Mouse (Mus musculus): ENCODE measurements at regions not wholly inside any gene's neighbourhood (a gene's known extent, or its start where the extent isn't known, plus 50 kb on each side); places are given as distances from the start of the nearest gene placed in this dataset.

- DNase-seq (ENCODE audit: low spot score), result no peak
- intact Hi-C loops (cut with DNase I), result no loop called here
Observed at GRCm38 (mm10) chr2:123458034-123458677, 631.6 kb upstream of the Sema6d start.

GRCm38 (mm10) chr2:123473840-123474239 lies 615.9 kb upstream of the Sema6d start:
- DNase-seq (ENCODE audit: low spot score), result no peak

DNA sequence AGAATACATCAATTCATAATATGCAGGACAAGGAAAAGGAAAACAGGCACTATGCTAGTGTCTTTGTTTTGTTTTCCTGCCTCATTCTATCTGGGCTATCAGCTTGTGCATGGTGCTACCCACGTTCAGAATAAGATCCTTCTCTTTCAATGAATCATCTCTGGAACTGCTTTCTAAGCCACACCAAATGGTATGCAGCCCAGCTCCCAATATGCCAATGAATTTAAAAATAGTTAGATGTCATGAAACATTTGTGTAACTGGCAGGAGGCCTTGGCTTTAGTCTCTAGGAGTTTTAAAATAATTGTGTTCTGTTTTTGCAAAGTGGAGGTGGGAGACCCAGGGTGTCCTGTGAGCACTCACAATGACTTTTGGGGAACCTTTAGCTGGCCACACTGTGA lies 603.1 kb upstream of the Sema6d start:
- DNase-seq (ENCODE audit: low spot score), result no peak
- intact Hi-C loops (cut with DNase I), result no loop called here

More at GRCm38 (mm10) chr2:123473840-123474239, 615.9 kb upstream of the Sema6d start:
- intact Hi-C loops (cut with DNase I), result no loop called here

DNA sequence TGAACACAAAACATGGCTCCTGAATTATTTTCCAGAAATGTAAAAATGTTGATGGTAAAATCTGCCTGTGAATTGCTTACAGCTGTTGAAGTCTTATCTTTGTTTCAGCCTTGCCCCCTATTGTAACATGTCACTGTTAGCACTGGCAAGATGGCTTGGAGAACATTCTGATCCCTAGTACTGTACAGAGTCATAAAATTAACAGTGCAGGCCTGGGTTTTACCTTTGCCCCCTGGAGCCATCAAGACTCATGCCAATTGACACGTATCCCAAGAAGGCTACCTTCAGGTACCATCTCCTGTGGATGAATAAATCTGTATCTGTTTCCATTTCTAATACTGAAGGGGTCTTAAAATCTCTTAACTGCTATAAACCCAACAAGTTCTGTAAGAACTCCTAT lies 583.6 kb upstream of the Sema6d start:
- intact Hi-C loops (cut with DNase I), result no loop called here
- DNase-seq (ENCODE audit: low spot score), result no peak

DNA sequence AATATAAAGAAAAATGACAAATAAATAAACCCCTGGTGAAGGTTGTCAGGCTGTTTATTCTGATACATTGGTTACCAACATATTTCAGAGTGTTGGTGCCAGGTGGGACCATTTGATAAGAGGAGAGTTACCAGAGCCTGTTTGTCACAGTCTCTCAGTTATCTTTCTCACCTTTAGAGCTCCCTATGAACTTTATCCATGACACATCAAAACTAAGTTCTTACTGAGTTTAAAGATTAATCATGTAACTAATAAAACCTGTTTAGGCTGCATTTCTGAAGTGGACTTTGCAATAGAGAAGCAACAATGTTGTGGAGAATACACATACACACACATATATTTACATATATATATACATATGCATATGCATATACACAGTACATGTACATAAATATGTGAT lies 582.7 kb upstream of the Sema6d start:
- DNase-seq (ENCODE audit: low spot score), result no peak
- intact Hi-C loops (cut with DNase I), result no loop called here

GRCm38 (mm10) chr2:123528915-123529314 lies 560.9 kb upstream of the Sema6d start:
- no peak for DNase-seq (ENCODE audit: low spot score)
- intact Hi-C loops (cut with DNase I), result no loop called here

- intact Hi-C loops (cut with DNase I), result no loop called here
- DNase-seq (ENCODE audit: low spot score), result no peak
Observed at GRCm38 (mm10) chr2:123532946-123533791, 556.6 kb upstream of the Sema6d start.

DNA sequence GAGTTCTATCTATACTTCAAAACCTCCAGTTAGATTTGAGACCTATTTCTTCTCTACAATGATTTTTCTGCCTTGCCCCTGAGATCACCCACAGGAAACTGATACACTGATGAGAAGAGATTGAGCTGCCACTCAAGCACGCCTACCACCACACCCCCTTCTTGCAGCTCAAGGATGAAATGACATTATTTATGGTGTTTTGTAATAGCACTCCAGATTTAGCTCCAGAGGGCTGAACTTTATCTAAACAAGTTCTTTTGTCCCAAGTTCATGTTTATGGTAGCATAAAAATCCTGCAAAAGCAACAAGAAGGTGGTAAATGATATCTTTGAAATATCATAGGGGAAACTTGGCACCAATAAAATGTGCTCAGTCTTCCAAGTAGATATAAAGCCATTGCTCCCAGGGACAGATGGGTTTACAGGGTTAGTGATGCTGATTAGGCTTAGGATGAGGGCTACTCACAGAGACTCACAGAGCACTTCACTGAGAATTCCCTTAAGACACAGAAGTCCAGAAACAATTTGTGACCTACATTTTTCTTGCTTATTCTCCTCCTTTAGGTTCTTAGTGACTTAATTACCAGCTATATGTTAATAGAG lies 538.4 kb upstream of the Sema6d start:
- DNase-seq (ENCODE audit: low spot score), result no peak
- intact Hi-C loops (cut with DNase I), result no loop called here

DNA sequence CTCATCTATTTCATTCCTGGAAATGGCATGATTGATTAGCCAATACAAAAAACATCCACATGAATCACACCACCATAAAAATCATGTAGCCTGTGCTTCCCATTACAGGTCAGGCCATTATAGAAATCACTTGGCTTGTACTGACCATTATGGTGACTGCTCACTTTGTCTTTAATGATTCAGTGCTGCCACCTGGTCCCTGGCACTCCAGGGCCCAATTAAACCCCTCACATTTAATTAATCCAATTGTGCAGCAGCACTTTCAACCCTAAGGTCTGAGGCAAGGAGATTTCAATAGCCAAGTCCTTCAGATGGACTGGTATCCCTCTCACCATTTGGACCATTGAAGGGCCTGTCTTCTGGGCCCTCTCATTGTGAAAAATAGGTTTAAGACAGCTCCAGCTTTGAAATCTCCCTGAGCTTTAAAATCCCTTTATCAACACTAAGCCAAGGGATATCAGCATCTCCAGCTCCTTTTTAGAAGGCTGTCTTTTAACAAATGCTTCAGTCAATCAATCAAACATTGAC lies 531.6 kb upstream of the Sema6d start:
- intact Hi-C loops (cut with DNase I), result no loop called here
- no peak for DNase-seq (ENCODE audit: low spot score)
